Mouse (Mus musculus) thymus, adult 2 months (tissue): ENCODE results near the gene Cmtm2a. TPM values are rescaled to one million over a fixed set of nuclear protein-coding genes. Genes with fewer than 3 reads are reported as not detected.
A peak's percentile ranks its signal among the peaks of the same experiment; 100 is the strongest.
"Not testable (repeated sequence)": the region's sequence is repeated elsewhere in the genome, so short reads cannot be mapped to it uniquely, and the experiment has no call there.

Experiments
- DNase-seq: peaks from one replicate; pipeline ENCODE4 v3.0.0; 2021
- H3K27ac ChIP-seq: fragments of 200-500 bp; 2 replicates; pipeline ENCODE4 v1.5.1; 2012; ENCODE audit warnings: low read length, control low read depth; ENCODE audit not compliant: control insufficient read depth, insufficient read depth
- H3K27me3 ChIP-seq: fragments of 200-500 bp; 2 replicates; pipeline ENCODE4 v1.6.1; 2012; ENCODE audit warnings: mild to moderate bottlenecking, low read length, moderate library complexity, mixed read lengths; ENCODE audit not compliant: control insufficient read depth, insufficient read depth
- H3K36me3 ChIP-seq: fragments of 200-500 bp; 2 replicates; pipeline ENCODE4 v1.6.1; 2012; ENCODE audit warnings: mild to moderate bottlenecking, low read length, moderate library complexity; ENCODE audit not compliant: control insufficient read depth, insufficient read depth
- H3K4me1 ChIP-seq: fragments of 200-500 bp; replicated peaks from 2 replicates; pipeline ENCODE4 v1.6.1; 2012; ENCODE audit warnings: low read length; ENCODE audit not compliant: control insufficient read depth, insufficient read depth
- H3K4me3 ChIP-seq: fragments of 200-500 bp; 2 replicates; pipeline ENCODE4 v1.5.1; 2012; ENCODE audit warnings: mild to moderate bottlenecking, low read length, control low read depth, moderate library complexity; ENCODE audit not compliant: control insufficient read depth, insufficient read depth
- CTCF ChIP-seq: fragments of 200-500 bp; IDR thresholded peaks from 2 replicates; pipeline ENCODE4 v1.5.1; 2012; ENCODE audit warnings: mild to moderate bottlenecking, control low read depth, low read length, moderate library complexity, borderline replicate concordance; ENCODE audit not compliant: control insufficient read depth, poor library complexity, insufficient read depth; ENCODE audit errors: extremely low read depth
- POLR2A ChIP-seq: fragments of 200-500 bp; IDR thresholded peaks from 2 replicates; pipeline ENCODE4 v1.6.1; 2012; ENCODE audit warnings: mild to moderate bottlenecking, low read length, control low read depth, moderate library complexity; ENCODE audit not compliant: control insufficient read depth, poor library complexity, insufficient read depth; ENCODE audit errors: extremely low read depth
- WGBS: fragments of 180-500 bp; shearing (Covaris S2); methylation state at CpG from one replicate; pipeline ENCODE4 v1.1.7; 2018; 5-methylcytosine and 5-hydroxymethylcytosine counted together
- polyA plus RNA-seq: library from polyadenylated mRNA; depleted of rRNA; stranded (reverse); fragments of >200 nt; gene quantifications from 2 replicates; pipeline ENCODE4 v1.2.3, GENCODE M21; 2012

Gene Cmtm2a
- polyA plus RNA-seq, 1 experiment, result 0.12 TPM

DNA sequence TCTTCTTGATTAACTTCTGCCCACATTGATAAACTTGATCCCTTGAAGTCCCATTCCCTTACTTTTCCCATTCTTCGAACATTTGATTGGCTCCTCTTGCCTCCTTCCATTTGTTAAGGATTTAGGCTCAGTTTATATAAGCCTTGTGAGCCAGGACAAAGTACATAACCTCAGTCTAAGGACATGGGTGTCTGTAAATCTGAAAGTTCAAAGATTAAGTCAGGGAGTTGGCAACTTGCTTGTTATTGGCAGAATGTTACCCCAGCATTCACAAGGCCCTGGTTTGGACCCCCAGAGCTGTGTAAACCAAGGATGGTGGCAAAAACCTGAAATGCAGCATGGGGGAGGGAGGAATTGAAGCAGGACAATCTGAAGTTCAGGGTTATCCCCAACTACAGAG, 1.4 kb upstream of the Cmtm2a start:
- no peaks in the 10 kb centered on the region for H3K27me3 ChIP-seq
- TF ChIP-seq CTCF (no peak), POLR2A (no peak)
- DNase-seq, result no peak
- H3K4me3 ChIP-seq, result no peak overlapping the region
- no peak overlapping the region for H3K27ac ChIP-seq
- WGBS, result 86% methylated on average over 1 of the region's 1 CpGs
- H3K36me3 ChIP-seq, result no peaks in the 10 kb centered on the region
- no peaks in the 10 kb centered on the region for H3K4me1 ChIP-seq

DNA sequence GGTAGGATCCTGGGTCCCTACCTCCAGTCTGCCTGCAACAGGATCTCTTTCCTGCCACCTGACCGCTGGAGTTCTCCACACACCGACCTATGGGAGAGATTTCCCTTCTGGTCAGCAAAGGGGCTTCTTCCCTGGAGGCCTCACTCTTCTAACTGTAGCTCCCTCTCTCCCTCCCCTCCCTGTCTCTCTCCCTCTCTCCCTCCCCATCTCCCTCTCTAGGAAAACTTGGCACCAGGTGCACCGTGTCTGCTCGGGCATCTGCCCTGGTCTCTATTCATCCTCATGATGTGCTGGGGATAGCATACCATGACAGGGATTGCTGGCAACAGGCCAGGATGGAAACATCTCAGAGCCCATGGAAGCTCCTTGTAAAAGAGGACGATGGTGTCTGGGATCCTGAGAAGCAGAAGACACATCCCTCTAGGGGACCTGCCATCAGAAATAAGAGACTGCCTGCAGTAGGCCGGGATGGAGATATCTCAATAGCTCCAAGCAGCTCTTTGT, 24.0 kb downstream of the Cmtm2a start:
- no peak overlapping the region for H3K27ac ChIP-seq
- no peak for DNase-seq
- TF ChIP-seq POLR2A (no peak), CTCF (no peak)
- H3K36me3 ChIP-seq, result peaks cover 7% of the 10 kb centered on the region
- H3K4me1 ChIP-seq, result no peaks in the 10 kb centered on the region
- WGBS, result 89% methylated on average over 6 of the region's 6 CpGs
- no peaks in the 10 kb centered on the region for H3K27me3 ChIP-seq
- no peak overlapping the region for H3K4me3 ChIP-seq

DNA sequence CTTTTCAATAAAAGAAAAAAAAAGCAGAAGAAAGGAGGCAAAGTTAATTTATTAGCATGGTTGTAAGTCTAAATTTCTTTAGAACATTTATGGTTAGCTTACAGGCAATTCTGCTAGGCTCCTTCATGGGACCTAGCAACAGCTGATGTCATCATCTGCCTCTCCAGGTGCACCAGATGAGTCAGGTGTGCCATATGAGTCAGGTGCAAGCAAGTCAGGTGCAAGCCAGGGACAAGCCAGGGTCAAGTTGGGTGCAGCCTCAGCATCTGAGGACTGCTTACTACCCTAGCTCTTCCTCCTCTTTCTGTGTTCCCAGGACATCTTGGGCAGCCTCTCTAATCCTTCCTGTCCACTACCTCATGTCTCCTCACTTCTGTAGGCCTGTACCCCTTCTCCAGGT, 24.6 kb downstream of the Cmtm2a start:
- H3K4me1 ChIP-seq, result no peaks in the 10 kb centered on the region
- no peaks in the 10 kb centered on the region for H3K27me3 ChIP-seq
- H3K36me3 ChIP-seq, result peaks cover 13% of the 10 kb centered on the region
- no peak overlapping the region for H3K4me3 ChIP-seq
- H3K27ac ChIP-seq, result no peak overlapping the region
- DNase-seq, result no peak
- TF ChIP-seq CTCF, result no peak
- TF ChIP-seq POLR2A, result no peak

DNA sequence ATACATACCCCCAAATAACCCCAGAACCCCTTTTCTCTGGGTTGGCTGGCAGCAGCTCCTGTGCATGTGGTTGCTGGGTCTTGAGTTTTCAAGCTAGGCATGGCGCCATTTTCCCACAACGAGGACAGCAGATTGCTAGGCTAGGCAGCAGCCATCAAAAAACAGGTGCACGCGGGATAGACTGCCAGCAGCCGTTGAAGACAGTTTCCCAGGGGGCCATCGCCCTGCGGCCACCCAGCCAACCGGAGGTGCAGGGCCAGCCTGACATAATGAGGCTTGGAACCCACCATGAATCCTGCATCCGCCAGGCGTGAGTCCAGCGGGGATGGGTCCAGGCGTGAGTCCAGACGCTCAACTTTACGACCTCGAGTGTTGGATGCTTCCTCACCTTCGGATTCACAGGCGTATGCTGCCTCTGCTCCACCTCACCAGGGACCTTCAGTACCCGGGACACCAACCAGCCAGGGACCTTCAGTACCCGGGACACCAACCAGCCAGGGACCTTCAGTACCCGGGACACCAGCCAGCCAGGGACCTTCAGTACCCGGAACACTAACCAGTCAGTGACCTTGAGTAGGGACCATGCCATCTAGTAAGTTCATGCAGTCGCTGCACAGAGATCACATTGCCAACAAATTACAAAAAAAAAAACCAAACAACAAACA, 28.6 kb downstream of the Cmtm2a start:
- H3K4me1 ChIP-seq, H3K27ac ChIP-seq, H3K27me3 ChIP-seq, DNase-seq, H3K4me3 ChIP-seq: not testable (repeated sequence)
- 99% methylated on average over 22 of the region's 22 CpGs for WGBS
- peaks cover 15% of the 10 kb centered on the region for H3K36me3 ChIP-seq

GRCm38 (mm10) chr8:104261802-104262201, 31.2 kb downstream of the Cmtm2a start:
- not testable (repeated sequence) for H3K4me1 ChIP-seq, H3K27ac ChIP-seq, DNase-seq, H3K4me3 ChIP-seq, H3K27me3 ChIP-seq
- WGBS, result 94% methylated on average over 5 of the region's 5 CpGs
- H3K36me3 ChIP-seq, result peaks cover 25% of the 10 kb centered on the region

- H3K36me3 ChIP-seq, result peaks cover 5% of the 10 kb centered on the region
- no peak overlapping the region for H3K27ac ChIP-seq
- H3K4me1 ChIP-seq, result peaks cover 7% of the 10 kb centered on the region
- WGBS, result 90% methylated on average over 3 of the region's 3 CpGs
- DNase-seq, result peak; percentile 59
- no peaks in the 10 kb centered on the region for H3K27me3 ChIP-seq
- no peak overlapping the region for H3K4me3 ChIP-seq
- TF ChIP-seq CTCF, result no peak
- no peak for TF ChIP-seq POLR2A
Measured at GRCm38 (mm10) chr8:104253016-104253415, 40.0 kb downstream of the Cmtm2a start.

DNA sequence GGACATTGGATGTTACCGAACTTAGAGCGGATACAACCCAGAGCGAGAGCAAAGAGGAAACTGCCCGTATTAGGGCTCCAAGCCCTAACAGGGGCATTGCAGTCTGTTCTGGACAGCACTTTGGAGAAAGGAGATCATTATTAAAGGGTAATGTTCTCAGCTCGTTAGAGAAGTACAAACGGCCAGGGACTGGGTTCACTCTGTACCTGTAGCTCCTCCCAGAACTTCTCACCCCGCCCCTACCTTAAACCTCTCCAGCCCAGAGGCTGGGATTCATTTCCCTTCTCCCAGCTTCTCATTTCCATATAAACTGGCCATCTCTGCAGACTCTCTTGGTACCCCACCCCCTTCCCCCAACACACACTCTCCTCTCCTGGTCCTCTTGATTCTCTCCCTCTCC, 41.5 kb downstream of the Cmtm2a start:
- Histone ChIP-seq H3K4me1 (peaks cover 20% of the 10 kb centered on the region), H3K27me3 (no peaks in the 10 kb centered on the region), H3K36me3 (no peaks in the 10 kb centered on the region), H3K4me3 (no peak overlapping the region; the same call in 1 of the 2 replicates), H3K27ac (no peak overlapping the region)
- WGBS, result 4% methylated on average over 7 of the region's 7 CpGs
- no peak for TF ChIP-seq POLR2A
- DNase-seq, result no peak
